Mouse (Mus musculus) G1E (cell line): ENCODE measurements around the gene Pdzd2.

Experiments
- CTCF ChIP-seq: IDR thresholded peaks from 2 replicates; pipeline ENCODE4 v1.5.1; 2012; ENCODE audit warnings: low read depth, low read length, inconsistent platforms, mixed read lengths
- GATA1 ChIP-seq: IDR thresholded peaks from 2 replicates; pipeline ENCODE4 v1.6.1; 2012; ENCODE audit warnings: borderline replicate concordance, low read length, inconsistent platforms, mixed read lengths
- POLR2AphosphoS5 ChIP-seq: IDR thresholded peaks from 2 replicates; pipeline ENCODE4 v1.6.1; 2012; ENCODE audit warnings: low read depth, low read length, inconsistent platforms; ENCODE audit not compliant: insufficient replicate concordance

DNA sequence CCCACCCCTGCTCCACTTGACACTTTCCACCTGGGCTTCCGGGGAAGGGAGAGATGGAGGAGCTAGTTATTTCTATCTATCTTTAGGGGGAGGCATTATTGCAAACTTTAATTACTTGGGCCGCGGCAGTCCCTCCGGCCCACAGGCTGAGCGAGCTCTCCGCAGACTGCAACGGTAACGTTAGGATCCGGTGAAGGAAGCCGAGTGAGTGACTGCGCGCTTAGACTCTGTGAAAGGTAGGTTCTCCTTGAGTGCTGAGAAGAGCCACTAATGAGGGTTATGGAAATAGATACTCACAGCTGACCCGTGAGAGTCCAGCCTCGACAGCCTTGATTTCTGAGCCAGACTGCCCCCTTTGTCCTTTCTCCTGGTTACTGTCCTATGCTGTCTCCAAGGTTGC, 20.9 kb downstream of the Pdzd2 start:
- TF ChIP-seq CTCF (no peak), GATA1 (no peak), POLR2AphosphoS5 (no peak)
